Mouse (Mus musculus): ENCODE measurements around the gene B4galnt2. TPM values are rescaled to one million over a fixed set of nuclear protein-coding genes. Genes with fewer than 3 reads are reported as not detected.
"Not testable (repeated sequence)": the region's sequence is repeated elsewhere in the genome, so short reads cannot be mapped to it uniquely, and the experiment has no call there.

Gene B4galnt2
- total and polyA plus RNA-seq, 3 experiments, result 0.15 to 4.5 TPM; not detected in 1

DNA sequence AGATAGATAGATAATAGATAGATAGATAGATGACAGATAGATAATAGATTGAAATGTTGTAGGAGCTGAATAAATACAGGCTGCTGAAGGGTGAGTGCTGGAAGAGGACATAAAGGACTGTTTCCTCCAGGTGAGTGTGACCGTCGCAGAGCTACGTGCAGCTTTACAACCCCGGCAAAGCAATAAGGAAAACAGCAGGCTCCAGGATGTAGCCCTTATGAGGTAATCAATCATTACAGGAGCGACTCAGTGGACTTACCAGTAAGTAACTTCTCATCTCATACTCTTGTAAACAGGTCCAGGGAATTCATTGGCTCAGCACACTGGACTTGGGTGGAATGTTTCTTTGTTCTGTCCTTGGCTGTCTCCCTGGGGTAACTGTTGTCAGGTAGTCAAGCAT is 11.3 kb upstream of the B4galnt2 start:
- Histone ChIP-seq H3K4me3 (ENCODE audit: control insufficient read depth in 1 of 2, insufficient read depth in 1 of 2, low read depth in 2 of 2, low read length in 2 of 2) (no peak overlapping the region), H3K27me3 (ENCODE audit: control insufficient read depth in 1 of 2, insufficient read depth in 2 of 2, low read length in 2 of 2) (no peaks in the 10 kb centered on the region; a peak in 3 of 4 replicates), H3K4me1 (ENCODE audit: control insufficient read depth in 1 of 2, insufficient read depth in 2 of 2, low read length in 2 of 2) (no peaks in the 10 kb centered on the region), H3K36me3 (ENCODE audit: control insufficient read depth in 1 of 2, insufficient read depth in 2 of 2, low read length in 2 of 2) (no peaks in the 10 kb centered on the region), H3K79me2 (ENCODE audit: control insufficient read depth, insufficient read depth, low read length, poor library complexity) (no peaks in the 10 kb centered on the region), H3K27ac (ENCODE audit: control insufficient read depth, low read depth, low read length) (no peak overlapping the region), H3K9ac (ENCODE audit: control insufficient read depth, low read depth, low read length, poor library complexity, severe bottlenecking) (no peak overlapping the region), H3K9me3 (replicated peaks; ENCODE audit: insufficient read depth, low read length) (no peaks in the 10 kb centered on the region)
- TF ChIP-seq POLR2A (IDR thresholded peaks at IDR 0.05; ENCODE audit: control insufficient read depth in 1 of 2, insufficient read depth in 1 of 2, low read depth in 1 of 2, low read length in 2 of 2, poor library complexity in 1 of 2) (no peak), ETS1 (IDR thresholded peaks at IDR 0.05; ENCODE audit: low read depth, low read length) (no peak), TCF12 (IDR thresholded peaks at IDR 0.05; ENCODE audit: low read depth, low read length) (no peak), SIN3A (IDR thresholded peaks at IDR 0.05; ENCODE audit: low read length) (no peak), RAD21 (IDR thresholded peaks at IDR 0.05; ENCODE audit: low read depth, low read length) (no peak), GATA1 (IDR thresholded peaks at IDR 0.05; ENCODE audit: low read depth, low read length) (no peak), JUND (IDR thresholded peaks at IDR 0.05; ENCODE audit: low read depth, low read length) (no peak)
- no peak for DNase-seq (ENCODE audit: low read depth, low spot score)

GRCm38 (mm10) chr11:95924215-95924614 is 9.5 kb upstream of the B4galnt2 start:
- TF ChIP-seq ZMIZ1 (IDR thresholded peaks at IDR 0.05; ENCODE audit: low read depth, low read length) (no peak), BHLHE40 (IDR thresholded peaks at IDR 0.05; ENCODE audit: borderline replicate concordance, low read depth, low read length) (no peak), NELFE (IDR thresholded peaks at IDR 0.05; ENCODE audit: low read depth, low read length) (no peak), USF2 (IDR thresholded peaks at IDR 0.05; ENCODE audit: borderline replicate concordance in 1 of 2, insufficient read depth in 1 of 2, low read depth in 1 of 2, low read length in 2 of 2) (no peak), POLR2AphosphoS5 (IDR thresholded peaks at IDR 0.05; ENCODE audit: borderline replicate concordance, low read depth, low read length) (no peak), GATA1 (IDR thresholded peaks at IDR 0.05; ENCODE audit: low read depth, low read length) (no peak), ZKSCAN1 (IDR thresholded peaks at IDR 0.05; ENCODE audit: low read depth, low read length) (no peak), MAZ (IDR thresholded peaks at IDR 0.05; ENCODE audit: low read depth, low read length) (no peak), KAT2A (conservative IDR thresholded peaks at IDR 0.05; ENCODE audit: low read depth, low read length) (no peak), TBP (IDR thresholded peaks at IDR 0.05; ENCODE audit: low read depth, low read length) (no peak), ZNF384 (IDR thresholded peaks at IDR 0.05; ENCODE audit: low read depth, low read length) (no peak), MYB (IDR thresholded peaks at IDR 0.05; ENCODE audit: low read depth, low read length) (no peak), ZC3H11A (IDR thresholded peaks at IDR 0.05; ENCODE audit: low read depth, low read length) (no peak), TCF12 (IDR thresholded peaks at IDR 0.05; ENCODE audit: low read depth, low read length) (no peak), POLR2A (IDR thresholded peaks at IDR 0.05; ENCODE audit: control insufficient read depth in 1 of 2, insufficient read depth in 1 of 2, low read depth in 1 of 2, low read length in 2 of 2, poor library complexity in 1 of 2) (no peak), MAX (IDR thresholded peaks at IDR 0.05; ENCODE audit: low read length) (no peak), POLR2AphosphoS2 (IDR thresholded peaks at IDR 0.05; ENCODE audit: low read length) (no peak), CHD1 (IDR thresholded peaks at IDR 0.05; ENCODE audit: low read depth, low read length) (no peak), EP300 (IDR thresholded peaks at IDR 0.05; ENCODE audit: low read depth in 1 of 2, low read length in 2 of 2) (no peak)
- Histone ChIP-seq H3K9me3 (replicated peaks; ENCODE audit: insufficient read depth, low read length) (no peaks in the 10 kb centered on the region), H3K4me3 (ENCODE audit: control insufficient read depth in 1 of 2, insufficient read depth in 1 of 2, low read depth in 2 of 2, low read length in 2 of 2) (no peak overlapping the region), H3K27ac (ENCODE audit: control insufficient read depth, low read depth, low read length) (no peak overlapping the region), H3K9ac (ENCODE audit: control insufficient read depth, low read depth, low read length, poor library complexity, severe bottlenecking) (no peak overlapping the region), H3K79me2 (ENCODE audit: control insufficient read depth, insufficient read depth, low read length, poor library complexity) (no peaks in the 10 kb centered on the region), H3K4me1 (ENCODE audit: control insufficient read depth in 1 of 2, insufficient read depth in 2 of 2, low read length in 2 of 2) (no peaks in the 10 kb centered on the region), H3K27me3 (ENCODE audit: control insufficient read depth in 1 of 2, insufficient read depth in 2 of 2, low read length in 2 of 2) (peaks cover 0 to 3% of the 10 kb centered on the region in 2 experiments), H3K36me3 (ENCODE audit: control insufficient read depth in 1 of 2, insufficient read depth in 2 of 2, low read length in 2 of 2) (no peaks in the 10 kb centered on the region)
- DNase-seq (ENCODE audit: low read depth, low spot score), result no peak

GRCm38 (mm10) chr11:95923477-95923876 is 8.8 kb upstream of the B4galnt2 start:
- H3K36me3 ChIP-seq (ENCODE audit: control insufficient read depth in 1 of 2, insufficient read depth in 2 of 2, low read length in 2 of 2); H3K27me3 ChIP-seq (ENCODE audit: control insufficient read depth in 1 of 2, insufficient read depth in 2 of 2, low read length in 2 of 2); DNase-seq (ENCODE audit: low read depth, low spot score); H3K27ac ChIP-seq (ENCODE audit: control insufficient read depth, low read depth, low read length); H3K9me3 ChIP-seq (replicated peaks; ENCODE audit: insufficient read depth, low read length); H3K9ac ChIP-seq (ENCODE audit: control insufficient read depth, low read depth, low read length, poor library complexity, severe bottlenecking); H3K79me2 ChIP-seq (ENCODE audit: control insufficient read depth, insufficient read depth, low read length, poor library complexity); H3K4me3 ChIP-seq (ENCODE audit: control insufficient read depth in 1 of 2, insufficient read depth in 1 of 2, low read depth in 2 of 2, low read length in 2 of 2); H3K4me1 ChIP-seq (ENCODE audit: control insufficient read depth in 1 of 2, insufficient read depth in 2 of 2, low read length in 2 of 2): not testable (repeated sequence)

All from MEL (cell line).